Mouse (Mus musculus) cerebellum, adult 2 months (tissue): ENCODE measurements at regions not wholly inside any gene's neighbourhood (a gene's known extent, or its start where the extent isn't known, plus 50 kb on each side); places are given as distances from the start of the nearest gene placed in this dataset.

ENCODE experiments used
- DNase-seq, 2 experiments: peaks; one replicate each; pipeline ENCODE4 v3.0.0; 2021
- H3K27ac ChIP-seq: fragments of 200-500 bp; 2 replicates; pipeline ENCODE4 v1.5.1; 2012; ENCODE audit warnings: low read length, control low read depth, inconsistent platforms; ENCODE audit not compliant: insufficient read depth
- H3K27me3 ChIP-seq: fragments of 200-500 bp; 2 replicates; pipeline ENCODE4 v1.6.1; 2012; ENCODE audit warnings: inconsistent platforms, mild to moderate bottlenecking, low read length, moderate library complexity; ENCODE audit not compliant: control insufficient read depth, insufficient read depth
- H3K4me1 ChIP-seq: fragments of 200-500 bp; 2 replicates; pipeline ENCODE4 v1.6.1; 2011; ENCODE audit warnings: low read length; ENCODE audit not compliant: control insufficient read depth, insufficient read depth
- H3K4me3 ChIP-seq: fragments of 200-500 bp; replicated peaks from 2 replicates; pipeline ENCODE3; 2011; ENCODE audit warnings: mild to moderate bottlenecking, low read depth, low read length, control low read depth; ENCODE audit not compliant: insufficient read depth
- CTCF ChIP-seq: fragments of 200-500 bp; IDR thresholded peaks from 2 replicates; pipeline ENCODE4 v1.5.1; 2011; ENCODE audit warnings: low read depth, mild to moderate bottlenecking, control low read depth, low read length, moderate library complexity, borderline replicate concordance; ENCODE audit not compliant: insufficient read depth
- POLR2A ChIP-seq: fragments of 200-500 bp; IDR thresholded peaks from 2 replicates; pipeline ENCODE4 v1.6.1; 2011; ENCODE audit warnings: low read length, control low read depth, borderline replicate concordance; ENCODE audit not compliant: insufficient read depth
- WGBS: fragments of 180-500 bp; shearing (Covaris S2); methylation state at CpG from one replicate; pipeline ENCODE4 v1.1.7; 2018; 5-methylcytosine and 5-hydroxymethylcytosine counted together

DNA sequence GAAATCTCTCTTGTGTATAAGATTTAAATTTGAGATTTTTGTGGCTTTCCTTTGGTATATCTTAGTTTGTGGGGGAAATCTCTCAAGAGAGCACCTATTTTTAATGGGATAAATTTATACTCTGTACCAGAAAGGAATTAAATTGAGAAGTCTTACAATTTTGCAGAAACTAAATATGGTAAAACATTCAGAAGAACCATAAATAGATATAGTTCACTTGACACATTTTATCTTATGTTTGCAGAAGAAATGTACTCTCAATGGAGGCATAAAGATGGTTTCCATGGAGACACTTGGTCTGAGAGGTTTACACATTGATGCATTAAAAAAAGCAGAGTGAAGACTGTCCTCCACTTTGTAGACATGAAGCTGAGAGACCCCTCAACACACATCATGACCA is 86.9 kb downstream of the Ndufa10 start:
- H3K27ac ChIP-seq: no peak overlapping the region
- no peak for DNase-seq

DNA sequence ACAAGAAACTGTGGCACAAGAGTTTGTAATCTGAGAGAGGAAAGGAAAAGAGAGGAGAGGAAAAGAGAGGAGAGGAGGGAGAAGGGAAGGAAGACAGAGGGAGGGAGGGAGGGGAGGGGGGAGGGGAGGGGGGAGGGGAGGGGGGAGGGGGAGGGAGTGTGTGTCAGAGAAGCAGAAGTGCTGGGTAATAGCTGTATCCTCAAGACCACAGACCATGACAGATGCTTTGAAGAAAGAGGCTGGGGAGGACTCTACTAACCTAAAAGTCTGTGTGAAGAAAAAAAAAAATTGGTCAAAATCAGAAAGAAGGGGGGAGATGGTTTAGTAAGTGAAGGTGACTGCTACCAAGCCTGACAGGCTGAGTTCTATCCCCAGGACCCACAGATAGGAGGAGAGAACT is 88.7 kb downstream of the Ndufa10 start:
- Histone ChIP-seq H3K4me3 (no peak overlapping the region), H3K27me3 (no peaks in the 10 kb centered on the region), H3K27ac (no peak overlapping the region), H3K4me1 (no peaks in the 10 kb centered on the region)
- no peak for DNase-seq
- TF ChIP-seq CTCF (no peak), POLR2A (no peak)

More for the DNA sequence above, 86.9 kb downstream of the Ndufa10 start:
- no peaks in the 10 kb centered on the region for H3K27me3 ChIP-seq
- no peaks in the 10 kb centered on the region for H3K4me1 ChIP-seq
- TF ChIP-seq CTCF: no peak
- TF ChIP-seq POLR2A: no peak
- H3K4me3 ChIP-seq: no peak overlapping the region

DNA sequence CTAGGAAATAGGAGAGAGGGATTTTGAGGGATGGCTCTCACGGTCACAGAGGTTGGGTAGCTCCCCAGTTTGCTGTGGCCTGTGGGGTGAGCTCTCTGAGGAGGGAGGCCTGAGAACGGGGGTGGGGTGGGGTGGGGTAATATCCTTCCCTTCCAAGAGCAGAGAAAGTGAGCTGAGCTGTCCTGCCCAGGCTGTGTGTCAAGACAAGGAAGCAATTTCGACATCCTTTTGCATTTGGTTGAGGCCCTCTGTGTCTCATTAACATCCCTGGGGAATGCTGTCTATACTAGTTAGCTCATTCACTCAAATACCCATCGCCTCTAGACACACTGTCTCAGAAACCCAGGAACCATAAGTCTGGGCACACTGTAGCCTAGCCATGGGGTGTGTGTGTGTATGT is 89.9 kb downstream of the Ndufa10 start:
- no peak for DNase-seq
- Histone ChIP-seq H3K27ac (no peak overlapping the region), H3K27me3 (no peaks in the 10 kb centered on the region), H3K4me3 (no peak overlapping the region), H3K4me1 (no peaks in the 10 kb centered on the region)
- 64% methylated on average over 4 of the region's 4 CpGs for WGBS
- TF ChIP-seq POLR2A (no peak), CTCF (no peak)

DNA sequence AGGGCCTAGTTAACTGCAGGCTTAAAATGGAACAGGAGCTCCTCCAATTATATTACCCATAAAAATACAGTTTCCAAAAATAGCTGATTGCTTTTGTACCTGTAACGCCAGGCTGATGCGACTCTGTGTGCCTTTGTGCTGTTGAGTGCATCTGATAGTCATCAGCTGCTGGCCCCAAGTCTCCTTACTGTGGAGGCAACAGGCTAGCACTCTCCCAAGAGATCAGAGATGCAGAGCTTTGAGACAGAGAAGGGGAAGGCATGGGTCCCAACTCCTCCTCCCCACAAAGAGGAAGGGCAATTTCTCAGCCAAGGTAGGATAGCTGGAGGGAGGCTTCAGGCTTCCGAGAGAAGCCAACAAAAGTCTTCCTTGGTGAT is 94.2 kb downstream of the Ndufa10 start:
- WGBS: 63% methylated on average over 3 of the region's 3 CpGs
- Histone ChIP-seq H3K4me1 (no peaks in the 10 kb centered on the region), H3K27me3 (no peaks in the 10 kb centered on the region), H3K4me3 (no peak overlapping the region), H3K27ac (no peak overlapping the region)
- TF ChIP-seq POLR2A (no peak), CTCF (no peak)
- DNase-seq: no peak

DNA sequence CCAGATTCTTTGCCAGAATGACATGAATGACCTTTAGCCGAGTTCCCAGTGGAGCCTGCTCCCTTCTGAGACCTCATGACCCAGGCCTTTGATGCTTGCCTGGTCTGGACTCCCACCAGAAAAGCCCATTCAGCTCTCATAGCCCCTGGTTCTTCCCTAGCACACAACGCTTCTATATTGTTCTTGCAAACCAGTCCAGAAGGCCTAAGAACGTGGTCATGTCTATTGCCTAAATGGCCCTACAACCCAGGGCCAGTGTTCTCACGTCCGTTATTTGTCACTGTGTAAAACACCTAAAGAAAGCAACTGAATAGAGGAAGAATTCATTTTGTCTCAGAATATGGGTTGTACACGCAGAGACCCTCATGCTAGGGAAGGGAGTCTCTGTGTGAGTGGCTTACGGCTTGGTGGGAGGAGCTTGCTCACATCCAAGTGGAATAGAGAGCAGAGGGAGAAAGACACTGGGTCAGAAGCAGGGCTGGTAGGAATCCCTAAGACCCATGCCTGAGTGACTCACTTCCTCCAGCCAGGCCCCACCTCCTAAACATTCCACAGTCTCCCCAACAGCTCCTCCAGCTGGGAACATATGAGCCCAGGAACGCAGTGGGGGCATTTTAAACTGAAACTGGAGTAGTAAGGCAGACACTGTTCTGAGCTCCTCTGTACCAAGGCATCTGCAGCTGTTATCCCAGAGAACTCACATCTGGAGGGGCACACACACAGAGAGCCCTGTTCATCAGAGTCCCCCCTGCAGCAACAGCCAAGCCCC is 94.7 kb downstream of the Ndufa10 start:
- no peak for DNase-seq
- TF ChIP-seq POLR2A (no peak), CTCF (no peak)
- 79% methylated on average over 8 of the region's 8 CpGs for WGBS
- Histone ChIP-seq H3K27me3 (no peaks in the 10 kb centered on the region), H3K4me3 (no peak overlapping the region), H3K4me1 (no peaks in the 10 kb centered on the region), H3K27ac (no peak overlapping the region)

DNA sequence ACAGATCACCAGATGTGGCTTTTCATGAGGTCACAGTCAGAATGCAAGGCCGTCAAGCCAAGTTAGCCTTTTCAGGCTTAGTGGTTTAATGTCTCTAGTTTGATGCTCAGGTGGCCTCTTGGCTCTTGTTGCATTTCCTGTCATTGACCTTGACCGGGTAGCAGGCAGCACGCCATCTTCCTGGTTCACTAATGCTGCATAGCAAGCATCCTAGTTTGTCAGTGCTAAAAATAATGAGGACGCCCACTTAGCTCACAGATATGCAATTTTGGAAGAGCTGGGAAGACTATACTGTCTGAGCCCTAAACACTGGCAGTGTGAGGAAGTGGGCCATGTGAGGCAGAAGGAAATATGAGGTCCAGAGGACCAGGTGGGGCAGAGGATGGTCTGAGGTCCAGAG is 97.2 kb downstream of the Ndufa10 start:
- peaks cover 5% of the 10 kb centered on the region for H3K4me1 ChIP-seq
- no peak for TF ChIP-seq CTCF
- no peak for TF ChIP-seq POLR2A
- WGBS: 74% methylated on average over 4 of the region's 4 CpGs
- no peak overlapping the region for H3K27ac ChIP-seq
- no peak overlapping the region for H3K4me3 ChIP-seq
- DNase-seq: no peak
- no peaks in the 10 kb centered on the region for H3K27me3 ChIP-seq

DNA sequence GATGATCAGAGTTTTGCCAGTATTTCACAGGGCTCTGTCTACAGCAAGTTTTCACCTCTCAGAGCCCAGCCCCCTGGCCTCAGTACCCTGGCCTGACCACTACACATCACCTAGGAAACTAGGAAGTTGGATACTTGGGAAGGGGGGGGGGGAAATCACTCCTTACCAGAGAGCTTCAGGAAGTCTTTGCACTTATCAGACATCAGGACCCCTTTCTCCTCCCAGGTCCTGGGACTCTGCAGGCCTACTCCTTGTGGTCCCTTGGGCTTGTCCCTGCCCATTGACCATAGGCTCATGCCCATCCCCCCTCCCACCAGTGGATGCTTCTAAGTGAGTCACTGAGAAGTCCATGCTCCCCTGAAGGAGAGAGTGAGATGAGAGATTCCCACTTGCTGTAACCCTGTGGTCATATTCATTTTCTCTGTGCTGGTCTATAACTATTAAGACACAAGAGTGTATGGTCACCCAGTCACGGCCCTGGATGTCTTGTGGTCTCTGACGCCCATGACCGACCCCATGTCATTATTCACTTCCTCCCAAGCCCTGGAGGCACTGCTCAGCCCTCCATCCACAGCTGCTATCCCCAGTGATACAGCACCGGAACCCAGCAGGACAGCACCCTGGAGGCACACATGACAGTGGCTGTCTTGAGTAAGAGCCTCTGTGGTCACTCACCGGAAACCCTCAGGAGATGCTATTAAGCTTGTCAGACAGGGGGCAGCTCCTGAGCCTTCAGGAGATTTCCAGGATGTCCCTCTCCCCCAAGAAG is 101.3 kb downstream of the Ndufa10 start:
- Histone ChIP-seq H3K4me3 (no peak overlapping the region), H3K4me1 (peaks cover 12% of the 10 kb centered on the region), H3K27ac (no peak overlapping the region), H3K27me3 (no peaks in the 10 kb centered on the region)
- no peak for DNase-seq
- WGBS: 95% methylated on average over 5 of the region's 5 CpGs
- no peak for TF ChIP-seq CTCF

DNA sequence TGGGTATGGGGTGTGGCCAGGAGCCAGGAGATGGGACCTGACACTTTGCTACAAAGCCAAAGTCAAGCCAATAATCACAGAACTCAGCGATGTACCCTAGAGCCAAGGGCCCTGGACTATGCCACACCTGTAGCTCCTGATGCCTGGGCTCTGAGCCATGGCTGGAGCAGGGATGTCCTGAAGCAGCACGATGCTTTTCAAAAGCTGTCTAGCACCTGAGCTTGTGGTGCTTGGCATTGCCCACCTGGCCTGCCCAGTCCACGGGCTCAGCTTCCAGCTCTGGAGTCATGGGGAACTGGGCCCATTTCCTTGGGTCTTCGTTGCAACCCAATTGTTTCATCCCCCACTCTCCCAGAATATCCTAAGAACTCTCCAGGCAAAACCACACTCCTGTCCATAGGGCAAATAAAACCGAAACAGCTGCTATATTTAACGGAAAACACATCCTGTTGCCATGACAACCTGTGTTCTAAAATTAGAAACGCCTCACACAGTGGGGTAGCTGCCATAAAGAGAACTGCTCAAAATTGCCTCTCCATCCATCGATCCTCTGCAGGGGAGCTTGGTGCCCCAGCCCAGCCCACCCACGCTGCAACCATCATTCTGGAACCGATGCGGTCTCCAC is 102.2 kb downstream of the Ndufa10 start:
- no peaks in the 10 kb centered on the region for H3K27me3 ChIP-seq
- H3K4me3 ChIP-seq: peak overlapping the region; percentile 10
- 12% methylated on average over 11 of the region's 11 CpGs for WGBS
- H3K4me1 ChIP-seq: peaks cover 12% of the 10 kb centered on the region
- DNase-seq: peak in 1 of 2 experiments; percentile 13
- TF ChIP-seq CTCF (no peak), POLR2A (no peak)
- no peak overlapping the region for H3K27ac ChIP-seq

DNA sequence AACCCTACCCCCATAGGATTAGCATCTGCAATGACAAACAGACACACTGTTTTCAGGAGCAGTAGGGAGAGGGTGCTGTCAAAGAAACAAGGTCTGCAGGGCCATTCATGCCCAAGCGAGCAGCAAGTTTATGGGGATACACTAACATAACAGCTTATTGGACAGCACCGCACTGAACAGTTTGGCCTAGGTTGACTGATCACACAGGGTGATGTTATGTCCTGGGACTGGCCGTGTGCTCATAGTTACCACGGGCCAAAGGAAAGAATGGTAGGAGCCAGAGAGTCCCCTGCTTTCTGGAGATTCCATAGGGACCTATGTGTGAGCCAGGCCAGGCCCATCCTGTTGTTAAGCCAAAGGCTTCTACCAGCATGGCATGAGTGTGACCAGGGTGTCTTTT is 102.8 kb downstream of the Ndufa10 start:
- DNase-seq: no peak
- Histone ChIP-seq H3K4me3 (no peak overlapping the region), H3K27me3 (no peaks in the 10 kb centered on the region), H3K27ac (no peak overlapping the region), H3K4me1 (peaks cover 12% of the 10 kb centered on the region)
- TF ChIP-seq CTCF: no peak
- TF ChIP-seq POLR2A: no peak
- WGBS: 71% methylated on average over 4 of the region's 4 CpGs
